Mouse (Mus musculus) lung, postnatal 0 days (tissue): ENCODE results near the gene Actr1b. TPM values are rescaled to one million over a fixed set of nuclear protein-coding genes. Genes with fewer than 3 reads are reported as not detected.
"Not testable (repeated sequence)": the region's sequence is repeated elsewhere in the genome, so short reads cannot be mapped to it uniquely, and the experiment has no call there.

Source experiments
- ATAC-seq: fragments of 200-750 bp; cut with Nextera tagmentation; 2 replicates; pipeline ENCODE4 v1.8.0; 2017; ENCODE audit warnings: moderate library complexity
- DNase-seq: peaks from one replicate; pipeline ENCODE4 v3.0.0-alpha.2; 2016; ENCODE audit warnings: low spot score
- H3K27ac ChIP-seq: fragments of 300-500 bp; sonication (generic); 2 replicates; pipeline ENCODE4 v1.5.1; 2014; ENCODE audit warnings: antibody characterized with exemption, mild to moderate bottlenecking, low read length, mixed read lengths
- H3K27me3 ChIP-seq: fragments of 300-500 bp; sonication (generic); replicated peaks from 2 replicates; pipeline ENCODE4 v1.6.1; 2014; ENCODE audit warnings: low read length, mixed read lengths; ENCODE audit not compliant: insufficient read depth
- H3K36me3 ChIP-seq: fragments of 300-500 bp; sonication (generic); 2 replicates; pipeline ENCODE4 v1.6.1; 2014; ENCODE audit warnings: low read length, mixed read lengths; ENCODE audit not compliant: insufficient read depth
- H3K4me1 ChIP-seq: fragments of 300-500 bp; sonication (generic); 2 replicates; pipeline ENCODE4 v1.6.1; 2014; ENCODE audit warnings: antibody characterized with exemption, low read depth, low read length, mixed read lengths; ENCODE audit not compliant: insufficient read depth
- H3K4me2 ChIP-seq: fragments of 300-500 bp; sonication (generic); replicated peaks from 2 replicates; pipeline ENCODE4 v1.6.1; 2014; ENCODE audit warnings: low read depth, mild to moderate bottlenecking, low read length, moderate library complexity, mixed read lengths
- H3K4me3 ChIP-seq: fragments of 300-500 bp; sonication (generic); 2 replicates; pipeline ENCODE4 v1.5.1; 2014; ENCODE audit warnings: low read depth, low read length
- H3K9ac ChIP-seq: fragments of 300-500 bp; sonication (generic); replicated peaks from 2 replicates; pipeline ENCODE4 v1.6.1; 2014; ENCODE audit warnings: low read depth, mild to moderate bottlenecking
- H3K9me3 ChIP-seq: fragments of 300-500 bp; sonication (generic); 2 replicates; pipeline ENCODE4 v1.6.1; 2016; ENCODE audit warnings: low read length, mixed read lengths
- CTCF ChIP-seq: IDR thresholded peaks from 2 replicates; pipeline ENCODE4 v1.5.1; 2016; ENCODE audit warnings: antibody characterized with exemption, mild to moderate bottlenecking
- EP300 ChIP-seq: IDR thresholded peaks from 2 replicates; pipeline ENCODE4 v1.6.1; 2016; ENCODE audit warnings: antibody characterized with exemption, mild to moderate bottlenecking, control low read depth
- WGBS: fragments of 180-500 bp; shearing (Covaris S2); extraction: QIAGEN DNeasy Blood & Tissue Kit; methylation state at CpG from one replicate; pipeline ENCODE4 v1.1.7; 2014; 5-methylcytosine and 5-hydroxymethylcytosine counted together
- polyA plus RNA-seq: library from polyadenylated mRNA; unstranded; fragments of >200 nt; fragmentation: Nextera tagmentation; extraction: Ambion mirVana; gene quantifications from 2 replicates; pipeline ENCODE4 v1.2.1, GENCODE M21; 2015

Gene Actr1b
- polyA plus RNA-seq, 1 experiment from 2014 or later = 75.8 TPM

GRCm38 (mm10) chr1:36680893-36681292 is 33.3 kb downstream of the Actr1b start:
- WGBS = 70% methylated on average over 7 of the region's 7 CpGs
- no peaks in the 10 kb centered on the region for H3K36me3 ChIP-seq
- no peak overlapping the region for H3K9ac ChIP-seq
- no peak for TF ChIP-seq CTCF
- TF ChIP-seq EP300 = no peak
- no peaks in the 10 kb centered on the region for H3K9me3 ChIP-seq
- no peak overlapping the region for H3K27ac ChIP-seq
- H3K27me3 ChIP-seq = no peaks in the 10 kb centered on the region
- H3K4me3 ChIP-seq = no peak overlapping the region
- H3K4me2 ChIP-seq = no peak overlapping the region
- DNase-seq = no peak
- no peak for ATAC-seq
- no peaks in the 10 kb centered on the region for H3K4me1 ChIP-seq

GRCm38 (mm10) chr1:36674936-36675335 is 39.3 kb downstream of the Actr1b start:
- TF ChIP-seq EP300 (no peak), CTCF (no peak)
- WGBS = 26% methylated on average over 3 of the region's 3 CpGs
- no peak overlapping the region for H3K27ac ChIP-seq
- H3K4me1 ChIP-seq = no peaks in the 10 kb centered on the region
- no peaks in the 10 kb centered on the region for H3K36me3 ChIP-seq
- no peak overlapping the region for H3K4me2 ChIP-seq
- H3K9me3 ChIP-seq = no peaks in the 10 kb centered on the region
- H3K4me3 ChIP-seq = no peak overlapping the region
- H3K9ac ChIP-seq = no peak overlapping the region
- no peak for ATAC-seq
- H3K27me3 ChIP-seq = no peaks in the 10 kb centered on the region
- no peak for DNase-seq

GRCm38 (mm10) chr1:36672648-36673350 is 41.4 kb downstream of the Actr1b start:
- Histone ChIP-seq H3K9ac (no peak overlapping the region), H3K9me3 (no peaks in the 10 kb centered on the region), H3K4me3 (no peak overlapping the region), H3K27ac (no peak overlapping the region), H3K4me1 (no peaks in the 10 kb centered on the region), H3K27me3 (no peaks in the 10 kb centered on the region), H3K4me2 (no peak overlapping the region), H3K36me3 (no peaks in the 10 kb centered on the region)
- TF ChIP-seq EP300 (no peak), CTCF (no peak)
- no peak for ATAC-seq
- DNase-seq = no peak
- 48% methylated on average over 16 of the region's 16 CpGs for WGBS

- H3K9ac ChIP-seq = no peak overlapping the region
- no peak for ATAC-seq
- no peaks in the 10 kb centered on the region for H3K4me1 ChIP-seq
- H3K4me3 ChIP-seq = no peak overlapping the region
- no peak for DNase-seq
- no peak overlapping the region for H3K4me2 ChIP-seq
- H3K9me3 ChIP-seq = no peaks in the 10 kb centered on the region
- 89% methylated on average over 10 of the region's 10 CpGs for WGBS
- no peaks in the 10 kb centered on the region for H3K36me3 ChIP-seq
- TF ChIP-seq CTCF (no peak), EP300 (no peak)
- no peak overlapping the region for H3K27ac ChIP-seq
- no peaks in the 10 kb centered on the region for H3K27me3 ChIP-seq
Measured at GRCm38 (mm10) chr1:36671260-36671659, 43.0 kb downstream of the Actr1b start.

- H3K27me3 ChIP-seq = no peaks in the 10 kb centered on the region
- no peak overlapping the region for H3K4me3 ChIP-seq
- H3K4me1 ChIP-seq = no peaks in the 10 kb centered on the region
- no peaks in the 10 kb centered on the region for H3K9me3 ChIP-seq
- no peaks in the 10 kb centered on the region for H3K36me3 ChIP-seq
- H3K27ac ChIP-seq = no peak overlapping the region
- 56% methylated on average over 4 of the region's 4 CpGs for whole genome bisulfite sequencing
- no peak for TF ChIP-seq EP300
- TF ChIP-seq CTCF = no peak
- no peak for ATAC-seq
- no peak overlapping the region for H3K4me2 ChIP-seq
- DNase-seq = no peak
- H3K9ac ChIP-seq = no peak overlapping the region
Measured at GRCm38 (mm10) chr1:36670256-36670655, 44.0 kb downstream of the Actr1b start.

GRCm38 (mm10) chr1:36668007-36668406 is 46.2 kb downstream of the Actr1b start:
- H3K27ac ChIP-seq, H3K4me2 ChIP-seq, H3K9me3 ChIP-seq, H3K4me1 ChIP-seq, ATAC-seq, H3K9ac ChIP-seq, H3K36me3 ChIP-seq, DNase-seq, H3K4me3 ChIP-seq, H3K27me3 ChIP-seq: not testable (repeated sequence)
- WGBS = 67% methylated on average over 2 of the region's 4 CpGs

GRCm38 (mm10) chr1:36665934-36666333 is 48.3 kb downstream of the Actr1b start:
- Histone ChIP-seq H3K27ac (no peak overlapping the region), H3K36me3 (no peaks in the 10 kb centered on the region), H3K9me3 (no peaks in the 10 kb centered on the region), H3K4me1 (no peaks in the 10 kb centered on the region), H3K4me3 (no peak overlapping the region), H3K4me2 (no peak overlapping the region), H3K27me3 (no peaks in the 10 kb centered on the region), H3K9ac (no peak overlapping the region)
- DNase-seq (no peak), ATAC-seq (no peak)
- 58% methylated on average over 4 of the region's 4 CpGs for WGBS
- TF ChIP-seq EP300 = no peak
- no peak for TF ChIP-seq CTCF
